Mouse (Mus musculus): ENCODE data around the gene Camta1.

- TF ChIP-seq GATA1 (IDR thresholded peaks at IDR 0.05; ENCODE audit: borderline replicate concordance, low read length) (no peak), FLI1 (IDR thresholded peaks at IDR 0.05; ENCODE audit: low read length) (no peak)
Measured at GRCm38 (mm10) chr4:151285905-151286445, 575.7 kb downstream of the Camta1 start.
